Mouse (Mus musculus) lung, embryonic 15.5 days (tissue): Measurements from ENCODE around the gene Plxna1. TPM values are rescaled to one million over a fixed set of nuclear protein-coding genes. Genes with fewer than 3 reads are reported as not detected.

ENCODE experiments used
- ATAC-seq: fragments of 200-750 bp; cut with Nextera tagmentation; 2 replicates; pipeline ENCODE4 v1.8.0; 2017; ENCODE audit warnings: moderate number of reproducible peaks, borderline replicate concordance; ENCODE audit not compliant: low FRiP score, low TSS enrichment; ENCODE audit errors: extremely low read depth
- H3K27ac ChIP-seq: fragments of 300-500 bp; sonication (generic); 2 replicates; pipeline ENCODE4 v1.5.1; 2015; ENCODE audit warnings: moderate library complexity, mild to moderate bottlenecking, inconsistent platforms
- H3K27me3 ChIP-seq: fragments of 300-500 bp; sonication (generic); 2 replicates; pipeline ENCODE4 v1.6.1; 2015; ENCODE audit warnings: inconsistent platforms
- H3K36me3 ChIP-seq: fragments of 300-500 bp; sonication (generic); 2 replicates; pipeline ENCODE4 v1.6.1; 2015; ENCODE audit warnings: inconsistent platforms
- H3K4me1 ChIP-seq: fragments of 300-500 bp; sonication (generic); 2 replicates; pipeline ENCODE4 v1.6.1; 2015; ENCODE audit warnings: inconsistent platforms
- H3K4me2 ChIP-seq: fragments of 300-500 bp; sonication (generic); 2 replicates; pipeline ENCODE4 v1.6.1; 2015; ENCODE audit warnings: inconsistent platforms, mild to moderate bottlenecking, moderate library complexity
- H3K4me3 ChIP-seq: fragments of 300-500 bp; sonication (generic); 2 replicates; pipeline ENCODE4 v1.5.1; 2015; ENCODE audit warnings: mild to moderate bottlenecking, inconsistent platforms
- H3K9ac ChIP-seq: fragments of 300-500 bp; sonication (generic); 2 replicates; pipeline ENCODE4 v1.6.1; 2015; ENCODE audit warnings: inconsistent platforms
- H3K9me3 ChIP-seq: fragments of 300-500 bp; sonication (generic); 2 replicates; pipeline ENCODE4 v1.6.1; 2016; ENCODE audit warnings: inconsistent platforms
- WGBS: fragments of 180-500 bp; shearing (Covaris S2); methylation state at CpG from one replicate; pipeline ENCODE4 v1.1.7; 2015; 5-methylcytosine and 5-hydroxymethylcytosine counted together
- polyA plus RNA-seq: library from polyadenylated mRNA; unstranded; fragments of >200 nt; fragmentation: Nextera tagmentation; extraction: Ambion mirVana; gene quantifications from 2 replicates; pipeline ENCODE4 v1.2.1, GENCODE M21; 2015

Gene Plxna1
- polyA plus RNA-seq, 1 experiment from 2014 or later = 25.1 TPM

GRCm38 (mm10) chr6:89286700-89287428, 75.6 kb downstream of the Plxna1 start:
- Histone ChIP-seq H3K36me3 (no peaks in the 10 kb centered on the region), H3K9ac (no peak overlapping the region), H3K27ac (0 out of 2 replicates have a peak overlapping the region, but pooled peaks have one; percentile 19), H3K4me2 (no peak overlapping the region), H3K27me3 (no peaks in the 10 kb centered on the region), H3K4me3 (no peak overlapping the region), H3K9me3 (no peaks in the 10 kb centered on the region), H3K4me1 (peaks cover 10% of the 10 kb centered on the region)
- 31% methylated on average over 6 of the region's 6 CpGs for whole genome bisulfite sequencing
- peak; percentile 61; the same call in 1 of the 2 replicates for ATAC-seq

GRCm38 (mm10) chr6:89286286-89286655, 76.1 kb downstream of the Plxna1 start:
- H3K4me1 ChIP-seq = peaks cover 16% of the 10 kb centered on the region
- WGBS = 64% methylated on average over 3 of the region's 3 CpGs

GRCm38 (mm10) chr6:89285561-89286285, 76.7 kb downstream of the Plxna1 start:
- Histone ChIP-seq H3K9ac (no peak overlapping the region), H3K4me2 (no peak overlapping the region), H3K4me3 (no peak overlapping the region), H3K27me3 (no peaks in the 10 kb centered on the region), H3K9me3 (no peaks in the 10 kb centered on the region), H3K27ac (no peak overlapping the region), H3K4me1 (peaks cover 21% of the 10 kb centered on the region), H3K36me3 (no peaks in the 10 kb centered on the region)
- WGBS = 49% methylated on average over 8 of the region's 9 CpGs
- ATAC-seq = no peak

More at GRCm38 (mm10) chr6:89286286-89286655, 76.1 kb downstream of the Plxna1 start:
- no peaks in the 10 kb centered on the region for H3K27me3 ChIP-seq
- 0 out of 2 replicates have a peak overlapping the region, but pooled peaks have one; percentile 19 for H3K27ac ChIP-seq
- H3K9ac ChIP-seq = no peak overlapping the region
- no peak for ATAC-seq
- H3K4me3 ChIP-seq = no peak overlapping the region
- H3K9me3 ChIP-seq = no peaks in the 10 kb centered on the region
- no peak overlapping the region for H3K4me2 ChIP-seq
- no peaks in the 10 kb centered on the region for H3K36me3 ChIP-seq

GRCm38 (mm10) chr6:89285116-89285515, 77.3 kb downstream of the Plxna1 start:
- Histone ChIP-seq H3K9ac (no peak overlapping the region), H3K9me3 (no peaks in the 10 kb centered on the region), H3K27me3 (no peaks in the 10 kb centered on the region), H3K4me2 (no peak overlapping the region), H3K4me3 (no peak overlapping the region), H3K36me3 (no peaks in the 10 kb centered on the region), H3K27ac (no peak overlapping the region), H3K4me1 (peaks cover 23% of the 10 kb centered on the region)
- ATAC-seq = no peak

GRCm38 (mm10) chr6:89283095-89283494, 79.3 kb downstream of the Plxna1 start:
- H3K27ac ChIP-seq = peak overlapping the region; percentile 84
- WGBS = 88% methylated on average over 4 of the region's 4 CpGs

GRCm38 (mm10) chr6:89282626-89283025, 79.8 kb downstream of the Plxna1 start:
- H3K36me3 ChIP-seq = no peaks in the 10 kb centered on the region
- peak overlapping the region; percentile 84 for H3K27ac ChIP-seq
- ATAC-seq = peak; percentile 36; the same call in 1 of the 2 replicates
- no peaks in the 10 kb centered on the region for H3K27me3 ChIP-seq
- no peaks in the 10 kb centered on the region for H3K9me3 ChIP-seq
- peaks cover 26% of the 10 kb centered on the region for H3K4me1 ChIP-seq
- H3K4me2 ChIP-seq = peak overlapping the region; percentile 36; the same call in 1 of the 2 replicates
- no peak overlapping the region for H3K9ac ChIP-seq
- 34% methylated on average over 5 of the region's 5 CpGs for WGBS
- H3K4me3 ChIP-seq = no peak overlapping the region

More at GRCm38 (mm10) chr6:89283095-89283494, 79.3 kb downstream of the Plxna1 start:
- no peaks in the 10 kb centered on the region for H3K36me3 ChIP-seq
- H3K4me2 ChIP-seq = no peak overlapping the region
- H3K9ac ChIP-seq = no peak overlapping the region
- ATAC-seq = no peak
- H3K4me3 ChIP-seq = no peak overlapping the region
- H3K9me3 ChIP-seq = no peaks in the 10 kb centered on the region
- peaks cover 26% of the 10 kb centered on the region for H3K4me1 ChIP-seq
- no peaks in the 10 kb centered on the region for H3K27me3 ChIP-seq

GRCm38 (mm10) chr6:89281492-89282332, 80.7 kb downstream of the Plxna1 start:
- Histone ChIP-seq H3K27ac (peak overlapping the region; percentile 84), H3K4me2 (peak overlapping the region; percentile 36)

GRCm38 (mm10) chr6:89280555-89280954, 81.9 kb downstream of the Plxna1 start:
- Histone ChIP-seq H3K4me3 (no peak overlapping the region), H3K36me3 (no peaks in the 10 kb centered on the region), H3K9ac (no peak overlapping the region), H3K27me3 (no peaks in the 10 kb centered on the region), H3K27ac (no peak overlapping the region), H3K4me2 (no peak overlapping the region), H3K4me1 (peaks cover 20% of the 10 kb centered on the region), H3K9me3 (no peaks in the 10 kb centered on the region)
- WGBS = 72% methylated on average over 4 of the region's 4 CpGs
- ATAC-seq = no peak; the same call in 1 of the 2 replicates

More at GRCm38 (mm10) chr6:89281492-89282332, 80.7 kb downstream of the Plxna1 start:
- no peaks in the 10 kb centered on the region for H3K36me3 ChIP-seq
- H3K27me3 ChIP-seq = no peaks in the 10 kb centered on the region
- H3K9ac ChIP-seq = no peak overlapping the region
- H3K4me3 ChIP-seq = no peak overlapping the region
- WGBS = 14% methylated on average over 16 of the region's 16 CpGs
- H3K9me3 ChIP-seq = no peaks in the 10 kb centered on the region
- ATAC-seq = 0 out of 2 replicates have a peak, but pooled peaks have one; percentile 32
- peaks cover 20% of the 10 kb centered on the region for H3K4me1 ChIP-seq

- no peak for ATAC-seq
- H3K9ac ChIP-seq = no peak overlapping the region
- H3K36me3 ChIP-seq = no peaks in the 10 kb centered on the region
- WGBS = 67% methylated on average over 10 of the region's 10 CpGs
- H3K27me3 ChIP-seq = no peaks in the 10 kb centered on the region
- H3K4me1 ChIP-seq = no peaks in the 10 kb centered on the region
- no peak overlapping the region for H3K4me2 ChIP-seq
- no peak overlapping the region for H3K4me3 ChIP-seq
- no peak overlapping the region for H3K27ac ChIP-seq
- no peaks in the 10 kb centered on the region for H3K9me3 ChIP-seq
Observed at GRCm38 (mm10) chr6:89271731-89272475, 90.5 kb downstream of the Plxna1 start.

GRCm38 (mm10) chr6:89267181-89267580, 95.2 kb downstream of the Plxna1 start:
- Histone ChIP-seq H3K9ac (no peak overlapping the region), H3K4me3 (no peak overlapping the region), H3K4me2 (no peak overlapping the region), H3K27me3 (no peaks in the 10 kb centered on the region), H3K36me3 (no peaks in the 10 kb centered on the region), H3K27ac (no peak overlapping the region), H3K4me1 (no peaks in the 10 kb centered on the region), H3K9me3 (no peaks in the 10 kb centered on the region)
- no peak for ATAC-seq
- 70% methylated on average over 5 of the region's 5 CpGs for WGBS
